Mouse (Mus musculus) myocyte (in vitro differentiated cells): Measurements from ENCODE around the gene Ccdc102a. TPM values are rescaled to one million over a fixed set of nuclear protein-coding genes. Genes with fewer than 3 reads are reported as not detected.

ENCODE experiments used
- H3K27me3 ChIP-seq: one replicate; pipeline ENCODE4 v1.6.1; 2011; ENCODE audit not compliant: control insufficient read depth, insufficient read depth, insufficient read length
- H3K36me3 ChIP-seq: one replicate; pipeline ENCODE4 v1.6.1; 2011; ENCODE audit not compliant: control insufficient read depth, insufficient read depth
- H3K4me2 ChIP-seq: one replicate; pipeline ENCODE4 v1.6.1; 2011; ENCODE audit warnings: low read depth, control low read depth
- H3K4me3 ChIP-seq: one replicate; pipeline ENCODE4 v1.5.1; 2011; ENCODE audit warnings: mild to moderate bottlenecking, control low read depth, moderate library complexity
- H3K79me2 ChIP-seq: one replicate; pipeline ENCODE4 v1.6.1; 2011; ENCODE audit not compliant: control insufficient read depth, insufficient read depth
- H3ac ChIP-seq: one replicate; pipeline ENCODE4 v1.6.1; 2011; ENCODE audit not compliant: control insufficient read depth, insufficient read length
- CEBPB ChIP-seq: IDR thresholded peaks from 2 replicates; pipeline ENCODE4 v1.6.1; 2011; ENCODE audit warnings: mild to moderate bottlenecking, moderate library complexity; ENCODE audit not compliant: poor library complexity, insufficient read depth, severe bottlenecking
- E2F4 ChIP-seq: IDR thresholded peaks from one replicate; pipeline ENCODE4 v1.6.1; 2011; ENCODE audit warnings: mild to moderate bottlenecking, control low read depth, moderate library complexity; ENCODE audit not compliant: insufficient read depth
- MAX ChIP-seq: IDR thresholded peaks from one replicate; pipeline ENCODE4 v1.6.1; 2011; ENCODE audit warnings: low read depth, mild to moderate bottlenecking, control low read depth
- MYOD1 ChIP-seq, 3 experiments: IDR thresholded peaks; one replicate each; pipeline ENCODE4 v1.6.1; 2011; ENCODE audit warnings: control low read depth in 2 of 3, low read depth in 2 of 3, mild to moderate bottlenecking in 2 of 3, moderate library complexity in 1 of 3; ENCODE audit not compliant: insufficient read length in 2 of 3, control insufficient read depth in 1 of 3
- MYOG ChIP-seq, 3 experiments: IDR thresholded peaks; one replicate each; pipeline ENCODE4 v1.6.1; 2011; ENCODE audit warnings: control low read depth in 2 of 3, low read depth in 2 of 3, mild to moderate bottlenecking in 2 of 3; ENCODE audit not compliant: insufficient read length in 2 of 3, control insufficient read depth in 1 of 3, insufficient read depth in 1 of 3
- POLR2A ChIP-seq: IDR thresholded peaks from one replicate; pipeline ENCODE4 v1.6.1; 2011; ENCODE audit warnings: low read depth, mild to moderate bottlenecking, control low read depth, moderate library complexity; ENCODE audit not compliant: insufficient read length
- POLR2AphosphoS2 ChIP-seq: IDR thresholded peaks from one replicate; pipeline ENCODE4 v1.6.1; 2011; ENCODE audit warnings: low read depth, control low read depth; ENCODE audit not compliant: insufficient read length
- REST ChIP-seq: IDR thresholded peaks from one replicate; pipeline ENCODE4 v1.6.1; 2011; ENCODE audit warnings: mild to moderate bottlenecking, control low read depth, moderate library complexity; ENCODE audit not compliant: insufficient read depth, insufficient read length
- SRF ChIP-seq: IDR thresholded peaks from one replicate; pipeline ENCODE4 v1.6.1; 2011; ENCODE audit warnings: low read depth; ENCODE audit not compliant: control insufficient read depth, insufficient read length
- TCF12 ChIP-seq: IDR thresholded peaks from one replicate; pipeline ENCODE4 v1.6.1; 2011; ENCODE audit warnings: mild to moderate bottlenecking, control low read depth; ENCODE audit not compliant: poor library complexity, insufficient read depth, severe bottlenecking
- TCF3 ChIP-seq: IDR thresholded peaks from one replicate; pipeline ENCODE4 v1.6.1; 2011; ENCODE audit warnings: low read depth, control low read depth; ENCODE audit not compliant: insufficient read length
- USF1 ChIP-seq: IDR thresholded peaks from one replicate; pipeline ENCODE4 v1.6.1; 2011; ENCODE audit warnings: low read depth, mild to moderate bottlenecking, control low read depth, moderate library complexity
- polyA plus RNA-seq: library from polyadenylated mRNA; unstranded; fragments of >200 nt; fragmentation: generic; extraction: Trizol; gene quantifications from one replicate; pipeline ENCODE4 v1.2.1, GENCODE M21; 2012; ENCODE audit warnings: missing spikeins

Ccdc102a gene
- 16.3 TPM for polyA plus RNA-seq

- H3K79me2 ChIP-seq, result peaks cover 17% of the 10 kb centered on the region
- H3K36me3 ChIP-seq, result no peaks in the 10 kb centered on the region
- no peaks in the 10 kb centered on the region for H3K27me3 ChIP-seq
- TF ChIP-seq MYOG (IDR thresholded peaks at IDR 0.05; ENCODE audit: control insufficient read depth in 1 of 3, insufficient read depth in 1 of 3, insufficient read length in 2 of 3, low read depth in 2 of 3) (no peak), POLR2A (peak; percentile 58)
- H3K4me3 ChIP-seq, result peak within 1 kb of the TSS; percentile 44
- H3K4me2 ChIP-seq, result peak within 1 kb of the TSS; percentile 81
- H3ac ChIP-seq, result peak within 1 kb of the TSS; percentile 7
Measured at GRCm38 (mm10) chr8:94917851-94918495, at the start of gene Ccdc102a. Gene Ccdc102a (minus strand): TSS chr8:94918098.

- H3K4me2 ChIP-seq, result no peak overlapping the region
- no peak for TF ChIP-seq POLR2A
- no peak for TF ChIP-seq USF1
- TF ChIP-seq E2F4, result no peak
- no peak for TF ChIP-seq MAX
- no peak for TF ChIP-seq SRF
- no peak for TF ChIP-seq POLR2AphosphoS2
- TF ChIP-seq MYOD1 (IDR thresholded peaks at IDR 0.05; ENCODE audit: control insufficient read depth in 1 of 3, insufficient read length in 2 of 3, low read depth in 2 of 3), result peak in 1 of 3 experiments; percentile 26
- no peak for TF ChIP-seq MYOG (IDR thresholded peaks at IDR 0.05; ENCODE audit: control insufficient read depth in 1 of 3, insufficient read depth in 1 of 3, insufficient read length in 2 of 3, low read depth in 2 of 3)
- no peak overlapping the region for H3K4me3 ChIP-seq
- H3K27me3 ChIP-seq, result no peaks in the 10 kb centered on the region
- H3K36me3 ChIP-seq, result no peaks in the 10 kb centered on the region
- H3K79me2 ChIP-seq, result no peaks in the 10 kb centered on the region
- H3ac ChIP-seq, result no peak overlapping the region
Measured at GRCm38 (mm10) chr8:94967554-94967953, 49.7 kb upstream of the Ccdc102a start.

GRCm38 (mm10) chr8:94967071-94967470 is 49.2 kb upstream of the Ccdc102a start:
- TF ChIP-seq MYOD1 (IDR thresholded peaks at IDR 0.05; ENCODE audit: control insufficient read depth in 1 of 3, insufficient read length in 2 of 3, low read depth in 2 of 3) (no peak), MAX (no peak), REST (no peak), POLR2AphosphoS2 (no peak), SRF (no peak), MYOG (IDR thresholded peaks at IDR 0.05; ENCODE audit: control insufficient read depth in 1 of 3, insufficient read depth in 1 of 3, insufficient read length in 2 of 3, low read depth in 2 of 3) (no peak), POLR2A (no peak), TCF12 (no peak), CEBPB (no peak), TCF3 (no peak)
- Histone ChIP-seq H3K4me3 (no peak overlapping the region), H3ac (no peak overlapping the region), H3K36me3 (no peaks in the 10 kb centered on the region), H3K79me2 (no peaks in the 10 kb centered on the region), H3K4me2 (no peak overlapping the region), H3K27me3 (no peaks in the 10 kb centered on the region)

- H3K79me2 ChIP-seq, result no peaks in the 10 kb centered on the region
- H3K4me2 ChIP-seq, result no peak overlapping the region
- TF ChIP-seq MYOD1 (IDR thresholded peaks at IDR 0.05; ENCODE audit: control insufficient read depth in 1 of 3, insufficient read length in 2 of 3, low read depth in 2 of 3), result no peak
- no peak for TF ChIP-seq SRF
- TF ChIP-seq POLR2AphosphoS2, result no peak
- no peak for TF ChIP-seq CEBPB
- TF ChIP-seq USF1, result no peak
- TF ChIP-seq MAX, result no peak
- no peak for TF ChIP-seq E2F4
- TF ChIP-seq REST, result no peak
- no peak for TF ChIP-seq POLR2A
- TF ChIP-seq TCF3, result no peak
- TF ChIP-seq TCF12, result no peak
- no peak for TF ChIP-seq MYOG (IDR thresholded peaks at IDR 0.05; ENCODE audit: control insufficient read depth in 1 of 3, insufficient read depth in 1 of 3, insufficient read length in 2 of 3, low read depth in 2 of 3)
- H3ac ChIP-seq, result no peak overlapping the region
- H3K27me3 ChIP-seq, result no peaks in the 10 kb centered on the region
- H3K36me3 ChIP-seq, result no peaks in the 10 kb centered on the region
- H3K4me3 ChIP-seq, result no peak overlapping the region
Measured at GRCm38 (mm10) chr8:94966578-94966977, 48.7 kb upstream of the Ccdc102a start.

GRCm38 (mm10) chr8:94964828-94965227 is 46.9 kb upstream of the Ccdc102a start:
- Histone ChIP-seq H3K4me3 (no peak overlapping the region), H3ac (no peak overlapping the region), H3K36me3 (no peaks in the 10 kb centered on the region), H3K4me2 (no peak overlapping the region), H3K79me2 (no peaks in the 10 kb centered on the region), H3K27me3 (no peaks in the 10 kb centered on the region)
- TF ChIP-seq USF1 (no peak), SRF (no peak), MYOG (IDR thresholded peaks at IDR 0.05; ENCODE audit: control insufficient read depth in 1 of 3, insufficient read depth in 1 of 3, insufficient read length in 2 of 3, low read depth in 2 of 3) (no peak), CEBPB (no peak), POLR2AphosphoS2 (no peak), TCF3 (no peak)
